Mouse (Mus musculus): ENCODE data around the gene Nphp1.

Gene Nphp1

GRCm38 (mm10) chr2:127788440-127789116 is at the start of gene Nphp1:
Nphp1 (minus strand) TSS chr2:127788897.
- DNase-seq (ENCODE audit: low spot score), result peak; percentile 77

GRCm38 (mm10) chr2:127832833-127833190 is 44.1 kb upstream of the Nphp1 start:
- no peak for DNase-seq (ENCODE audit: low spot score)

GRCm38 (mm10) chr2:127832103-127832832 is 43.6 kb upstream of the Nphp1 start:
- DNase-seq (ENCODE audit: low spot score), result no peak

- DNase-seq (ENCODE audit: low spot score), result peak; percentile 89
These were observed 42.9 kb upstream of the Nphp1 start, which contains the start of gene Bub1 for GRCm38 (mm10) chr2:127831401-127832102. Bub1 (minus strand) TSS chr2:127831865.

- DNase-seq (ENCODE audit: low spot score), result peak; percentile 84
These were observed 3.4 kb upstream of the Nphp1 start, which contains the start of gene Mtln for GRCm38 (mm10) chr2:127791919-127792603. Mtln (minus strand) TSS chr2:127792488.

- no peak for DNase-seq (ENCODE audit: low spot score)
These were observed 1.1 kb upstream of the Nphp1 start for GRCm38 (mm10) chr2:127789651-127790270.

GRCm38 (mm10) chr2:127789138-127789537 is 441 bp upstream of the Nphp1 start:
- no peak for DNase-seq (ENCODE audit: low spot score)

- DNase-seq (ENCODE audit: low spot score), result no peak
These were observed 1.5 kb downstream of the Nphp1 start for GRCm38 (mm10) chr2:127787226-127787625.

GRCm38 (mm10) chr2:127778451-127778850 is 10.2 kb downstream of the Nphp1 start:
- DNase-seq (ENCODE audit: low spot score), result no peak

- no peak for DNase-seq (ENCODE audit: low spot score)
These were observed 13.7 kb downstream of the Nphp1 start for GRCm38 (mm10) chr2:127775013-127775412.

GRCm38 (mm10) chr2:127774578-127774941 is 14.1 kb downstream of the Nphp1 start:
- no peak for DNase-seq (ENCODE audit: low spot score)

GRCm38 (mm10) chr2:127773938-127774577 is 14.6 kb downstream of the Nphp1 start:
- DNase-seq (ENCODE audit: low spot score), result no peak

- DNase-seq (ENCODE audit: low spot score), result no peak
These were observed 27.1 kb downstream of the Nphp1 start for GRCm38 (mm10) chr2:127761587-127761986.

- no peak for DNase-seq (ENCODE audit: low spot score)
These were observed 28.2 kb downstream of the Nphp1 start for GRCm38 (mm10) chr2:127760429-127761000.

- no peak for DNase-seq (ENCODE audit: low spot score)
These were observed 28.7 kb downstream of the Nphp1 start for GRCm38 (mm10) chr2:127760014-127760413.

GRCm38 (mm10) chr2:127759157-127759880 is 29.4 kb downstream of the Nphp1 start:
- peak; percentile 50 for DNase-seq (ENCODE audit: low spot score)

GRCm38 (mm10) chr2:127757171-127757570 is 31.5 kb downstream of the Nphp1 start:
- peak; percentile 43 for DNase-seq (ENCODE audit: low spot score)

- DNase-seq (ENCODE audit: low spot score), result no peak
These were observed 34.6 kb downstream of the Nphp1 start for GRCm38 (mm10) chr2:127754113-127754512.

- DNase-seq (ENCODE audit: low spot score), result no peak
These were observed 36.7 kb downstream of the Nphp1 start for GRCm38 (mm10) chr2:127751849-127752610.
